ENCODE assay signal across 11 mouse cellular contexts in genomic region chr17:28511616-28512541, GRCm38 (mm10). TPM values are rescaled to one million over a fixed set of nuclear protein-coding genes. Genes with fewer than 3 reads are reported as not detected.
DNase-seq lines count a peak whose midpoint lies in the region; ATAC-seq lines count a peak whose summit lies in the region.
"Had no signal": no experiment of that assay in that cellular context is flagged by ENCODE, and none has a peak within 500 bp of the region (broad histone marks: within the 10 kb centered on the region; RNA-seq: fewer than 3 reads in every experiment).

No protein-coding gene starts in this region.

- intact Hi-C loops in heart, postnatal 10 days (cut with DNase I) = loop anchor here (2.0 kb wide), 1 partner anchor 25 kb away; no protein-coding TSS in a partner anchor

- no peaks in the 10 kb centered on the region for H3K36me3 ChIP-seq in heart, embryonic 13.5 days
- H3K36me3 ChIP-seq in midbrain, embryonic 11.5 days (ENCODE audit: control insufficient read depth, insufficient read depth, low read length) = no peaks in the 10 kb centered on the region
- no peaks in the 10 kb centered on the region for H3K36me3 ChIP-seq in midbrain, embryonic 14.5 days (ENCODE audit: control insufficient read depth, insufficient read depth, low read length)
- H3K36me3 ChIP-seq: embryonic facial prominence, embryonic 12.5 days had no signal

- no peak overlapping the region for H3K27ac ChIP-seq in heart, embryonic 13.5 days (replicated peaks)
- no peak overlapping the region for H3K27ac ChIP-seq in midbrain, embryonic 11.5 days (ENCODE audit: low read depth, low read length)
- no peak overlapping the region for H3K27ac ChIP-seq in midbrain, embryonic 14.5 days (replicated peaks; ENCODE audit: low read depth, low read length)
- peak overlapping the region; percentile 88 for H3K27ac ChIP-seq in brown adipose tissue, adult 24 weeks (replicated peaks; ENCODE audit: low read depth, low read length)

- WGBS in heart, embryonic 13.5 days = 33% methylated on average over 9 of the region's 9 CpGs
- 32% methylated on average over 9 of the region's 9 CpGs for WGBS in midbrain, embryonic 11.5 days
- WGBS in midbrain, embryonic 14.5 days = 33% methylated on average over 9 of the region's 9 CpGs

- no peak overlapping the region for H3K4me3 ChIP-seq in heart, embryonic 13.5 days
- no peak overlapping the region for H3K4me3 ChIP-seq in midbrain, embryonic 11.5 days (ENCODE audit: low read depth, low read length)
- H3K4me3 ChIP-seq in midbrain, embryonic 14.5 days (replicated peaks; ENCODE audit: low read depth, low read length) = no peak overlapping the region
- no peak overlapping the region for H3K4me3 ChIP-seq in brown adipose tissue, adult 24 weeks (ENCODE audit: insufficient read depth, low read depth, low read length)
- H3K4me3 ChIP-seq: embryonic facial prominence, embryonic 12.5 days had no signal

- no peak for DNase-seq in heart, postnatal 10 days
- DNase-seq in midbrain, embryonic 11.5 days (ENCODE audit: low spot score, missing footprints) = peak; percentile 88
- DNase-seq in midbrain, embryonic 14.5 days = no peak
- no peak for DNase-seq in layer of hippocampus, postnatal 10 days (ENCODE audit: low spot score in 2 of 2)
- DNase-seq in cerebellum, postnatal 10 days = no peak

- H3K4me1 ChIP-seq in heart, embryonic 13.5 days = peaks cover 37% of the 10 kb centered on the region
- H3K4me1 ChIP-seq in midbrain, embryonic 11.5 days (ENCODE audit: control insufficient read depth, insufficient read depth, low read length) = peaks cover 16% of the 10 kb centered on the region
- H3K4me1 ChIP-seq in midbrain, embryonic 14.5 days (ENCODE audit: control insufficient read depth, insufficient read depth, low read length) = 0 out of 2 replicates have a peak, but pooled peaks cover 8% of the 10 kb centered on the region
- peaks cover 24% of the 10 kb centered on the region for H3K4me1 ChIP-seq in brown adipose tissue, adult 24 weeks (ENCODE audit: control insufficient read depth, insufficient read depth, insufficient read length, low read length)

- no peak for ATAC-seq in heart, embryonic 13.5 days (ENCODE audit: extremely low read depth, insufficient number of reproducible peaks, low FRiP score, low TSS enrichment)
- no peak for ATAC-seq in midbrain, embryonic 11.5 days (ENCODE audit: low FRiP score)
- no peak for ATAC-seq in midbrain, embryonic 14.5 days (ENCODE audit: low FRiP score, low TSS enrichment)
- 0 out of 2 replicates have a peak, but pooled peaks have one; percentile 42 for ATAC-seq in megakaryocyte progenitor cell, adult 5-6 weeks (replicated peaks; ENCODE audit: poor library complexity)

- H3K27me3 ChIP-seq in heart, embryonic 13.5 days (replicated peaks) = peaks cover 16% of the 10 kb centered on the region
- no peaks in the 10 kb centered on the region; the same call in 1 of the 2 replicates for H3K27me3 ChIP-seq in midbrain, embryonic 11.5 days (ENCODE audit: control insufficient read depth, insufficient read depth, low read length)
- 0 out of 2 replicates have a peak, but pooled peaks cover 5% of the 10 kb centered on the region for H3K27me3 ChIP-seq in midbrain, embryonic 14.5 days (ENCODE audit: control insufficient read depth, insufficient read depth, low read length)
- H3K27me3 ChIP-seq: embryonic facial prominence, embryonic 12.5 days had no signal

- H3K9me3 ChIP-seq in heart, embryonic 13.5 days = no peaks in the 10 kb centered on the region
- H3K9me3 ChIP-seq in midbrain, embryonic 11.5 days (ENCODE audit: control insufficient read depth, low read length) = no peaks in the 10 kb centered on the region
- no peaks in the 10 kb centered on the region for H3K9me3 ChIP-seq in midbrain, embryonic 14.5 days (ENCODE audit: control insufficient read depth, low read length)
- H3K9me3 ChIP-seq: embryonic facial prominence, embryonic 12.5 days had no signal

- peak overlapping the region; percentile 40; the same call in 1 of the 2 replicates for H3K9ac ChIP-seq in heart, embryonic 13.5 days
- H3K9ac ChIP-seq in midbrain, embryonic 11.5 days (ENCODE audit: low read length) = no peak overlapping the region
- no peak overlapping the region; the same call in 1 of the 2 replicates for H3K9ac ChIP-seq in midbrain, embryonic 14.5 days (replicated peaks; ENCODE audit: low read length)
- H3K9ac ChIP-seq: embryonic facial prominence, embryonic 12.5 days had no signal

- no peak overlapping the region for H3K4me2 ChIP-seq in heart, embryonic 13.5 days
- no peak overlapping the region for H3K4me2 ChIP-seq in midbrain, embryonic 11.5 days
- no peak overlapping the region for H3K4me2 ChIP-seq in midbrain, embryonic 14.5 days (ENCODE audit: low read length)

RNA-seq across cellular contexts. Expression of gene Fkbp5, which starts 5.4 kb away (rescaled TPM):
- polyA plus RNA-seq in heart, embryonic 13.5 days (2015; fragmentation: Nextera tagmentation; extraction: Ambion mirVana) = 11.8 and 12.1 TPM in 2 replicates
- 10 to 100 TPM in 1 of 2 experiments, 1 to 10 TPM in 1; 9.8 to 52.9 TPM for total RNA-seq in heart, postnatal 10 days (2021)
- polyA plus RNA-seq in midbrain, embryonic 11.5 days (2014; fragmentation: Nextera tagmentation; extraction: Ambion mirVana) = 9.8 and 10.9 TPM in 2 replicates
- 11.6 and 22.2 TPM in 2 replicates for polyA plus RNA-seq in midbrain, embryonic 14.5 days (2014; fragmentation: Nextera tagmentation; extraction: Ambion mirVana)
- polyA plus RNA-seq in brown adipose tissue, adult 24 weeks (2012; ENCODE audit: insufficient read depth, insufficient read length, missing spikeins) = 3.9 and 4.1 TPM in 2 replicates
- 25.8 and 30.0 TPM in 2 replicates for total RNA-seq in megakaryocyte progenitor cell, adult 5-6 weeks (2015)
- total RNA-seq in megakaryocyte progenitor cell, adult 5-6 weeks (2017) = 40.2 and 58.9 TPM in 2 replicates
- 10 to 100 TPM; 42.8 to 45.6 TPM for total RNA-seq in layer of hippocampus, postnatal 10 days (2021)

RNA-seq across cellular contexts. Expression of gene Armc12, which starts 18.7 kb away (rescaled TPM):
- polyA plus RNA-seq in heart, embryonic 13.5 days (2015; fragmentation: Nextera tagmentation; extraction: Ambion mirVana) = not detected in 2 replicates
- not detected for total RNA-seq in heart, postnatal 10 days (2021)
- not detected in 2 replicates for polyA plus RNA-seq in midbrain, embryonic 11.5 days (2014; fragmentation: Nextera tagmentation; extraction: Ambion mirVana)
- polyA plus RNA-seq in midbrain, embryonic 14.5 days (2014; fragmentation: Nextera tagmentation; extraction: Ambion mirVana) = not detected in 2 replicates
- not detected in 2 replicates for polyA plus RNA-seq in brown adipose tissue, adult 24 weeks (2012; ENCODE audit: insufficient read depth, insufficient read length, missing spikeins)
- not detected in 2 replicates for total RNA-seq in megakaryocyte progenitor cell, adult 5-6 weeks (2015)
- not detected in 2 replicates for total RNA-seq in megakaryocyte progenitor cell, adult 5-6 weeks (2017)
- not detected for total RNA-seq in layer of hippocampus, postnatal 10 days (2021)
- total RNA-seq: gastrocnemius, adult 8-10 months had no signal
- polyA plus RNA-seq: embryonic facial prominence, embryonic 12.5 days; large intestine, adult 2 months had no signal

RNA-seq across cellular contexts. Expression of gene Clpsl2, which starts 37.3 kb away (rescaled TPM):
- not detected in 2 replicates for polyA plus RNA-seq in heart, embryonic 13.5 days (2015; fragmentation: Nextera tagmentation; extraction: Ambion mirVana)
- total RNA-seq in heart, postnatal 10 days (2021) = not detected
- not detected in 2 replicates for polyA plus RNA-seq in midbrain, embryonic 11.5 days (2014; fragmentation: Nextera tagmentation; extraction: Ambion mirVana)
- not detected in 2 replicates for polyA plus RNA-seq in midbrain, embryonic 14.5 days (2014; fragmentation: Nextera tagmentation; extraction: Ambion mirVana)
- polyA plus RNA-seq in brown adipose tissue, adult 24 weeks (2012; ENCODE audit: insufficient read depth, insufficient read length, missing spikeins) = not detected in 2 replicates
- total RNA-seq in megakaryocyte progenitor cell, adult 5-6 weeks (2015) = not detected in 2 replicates
- not detected in 2 replicates for total RNA-seq in megakaryocyte progenitor cell, adult 5-6 weeks (2017)
- total RNA-seq in layer of hippocampus, postnatal 10 days (2021) = not detected
- total RNA-seq: gastrocnemius, adult 8-10 months had no signal
- polyA plus RNA-seq: embryonic facial prominence, embryonic 12.5 days; large intestine, adult 2 months had no signal

RNA-seq across cellular contexts. Expression of gene Clps, which starts 48.7 kb away (rescaled TPM):
- 0.25 and 2.0 TPM in 2 replicates for polyA plus RNA-seq in heart, embryonic 13.5 days (2015; fragmentation: Nextera tagmentation; extraction: Ambion mirVana)
- total RNA-seq in heart, postnatal 10 days (2021) = not detected
- not detected in 2 replicates for polyA plus RNA-seq in midbrain, embryonic 11.5 days (2014; fragmentation: Nextera tagmentation; extraction: Ambion mirVana)
- polyA plus RNA-seq in midbrain, embryonic 14.5 days (2014; fragmentation: Nextera tagmentation; extraction: Ambion mirVana) = not detected in 2 replicates
- polyA plus RNA-seq in brown adipose tissue, adult 24 weeks (2012; ENCODE audit: insufficient read depth, insufficient read length, missing spikeins) = not detected in 2 replicates
- not detected in 2 replicates for total RNA-seq in megakaryocyte progenitor cell, adult 5-6 weeks (2015)
- not detected in 2 replicates for total RNA-seq in megakaryocyte progenitor cell, adult 5-6 weeks (2017)
- not detected for total RNA-seq in layer of hippocampus, postnatal 10 days (2021)
- total RNA-seq: gastrocnemius, adult 8-10 months had no signal
- polyA plus RNA-seq: embryonic facial prominence, embryonic 12.5 days had no signal
